Mouse (Mus musculus): ENCODE measurements around the gene Adcy1.

Adcy1 gene

DNA sequence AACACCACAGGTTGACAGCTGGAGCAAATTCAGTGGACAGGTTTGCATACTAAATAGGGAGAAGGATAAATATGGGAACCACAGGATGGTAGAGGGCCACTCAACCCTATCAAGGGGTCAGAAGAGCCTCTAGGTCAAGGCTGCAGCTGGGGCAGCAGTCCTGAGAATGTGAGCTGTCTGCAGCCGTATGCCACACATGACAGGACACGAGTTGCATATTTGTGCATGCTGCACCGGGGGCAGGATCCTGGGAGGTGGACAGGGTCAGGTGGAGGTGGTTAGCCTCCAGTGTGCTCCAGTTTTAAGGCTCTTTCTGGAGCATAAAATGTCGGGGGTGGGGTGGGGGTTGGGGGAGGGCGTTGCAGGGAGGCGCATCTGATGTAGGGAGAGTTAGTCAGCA, 8.3 kb downstream of the Adcy1 start:
- no peak for DNase-seq

DNA sequence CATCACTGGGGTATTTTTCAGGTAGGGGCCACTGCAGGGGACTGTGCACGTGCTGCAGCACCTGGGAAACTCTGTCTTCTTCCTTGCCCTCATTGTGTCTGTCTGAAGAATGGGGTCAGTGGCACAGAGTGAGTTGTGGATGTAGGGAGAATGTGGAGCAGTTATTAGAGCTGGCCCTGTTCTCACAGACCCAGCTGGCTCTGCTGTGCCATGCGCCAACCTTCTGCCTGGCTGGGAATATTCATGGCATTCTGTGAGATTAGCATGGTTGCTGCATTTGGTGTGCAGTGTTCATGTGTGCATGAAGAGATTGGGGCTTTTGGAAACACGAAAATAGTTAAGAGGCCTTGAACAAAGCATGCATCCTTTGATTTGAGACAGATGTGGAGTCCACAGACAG, 10.3 kb downstream of the Adcy1 start:
- DNase-seq = no peak

- DNase-seq = no peak
Measured at GRCm38 (mm10) chr11:7076510-7076909, 13.2 kb downstream of the Adcy1 start.

DNA sequence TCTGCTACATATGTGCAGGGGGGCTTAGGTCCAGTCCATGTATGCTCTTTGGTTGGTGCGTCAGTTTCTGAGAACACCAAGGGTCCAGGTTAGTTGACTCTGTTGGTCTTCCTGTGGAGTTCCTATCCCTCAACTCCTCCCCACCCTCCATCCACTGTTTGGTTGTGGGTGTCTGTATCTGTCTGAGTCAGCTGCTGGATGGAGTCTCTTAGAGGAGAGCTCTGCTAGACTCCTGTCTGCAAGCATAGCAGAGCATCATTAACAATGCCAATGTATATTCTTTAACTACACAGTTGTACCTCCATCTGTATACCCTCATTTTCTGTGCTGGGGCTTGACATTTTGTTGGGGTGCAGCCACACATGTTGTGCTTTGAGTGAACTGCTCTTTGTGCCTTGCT, 18.6 kb downstream of the Adcy1 start:
- DNase-seq = no peak

DNA sequence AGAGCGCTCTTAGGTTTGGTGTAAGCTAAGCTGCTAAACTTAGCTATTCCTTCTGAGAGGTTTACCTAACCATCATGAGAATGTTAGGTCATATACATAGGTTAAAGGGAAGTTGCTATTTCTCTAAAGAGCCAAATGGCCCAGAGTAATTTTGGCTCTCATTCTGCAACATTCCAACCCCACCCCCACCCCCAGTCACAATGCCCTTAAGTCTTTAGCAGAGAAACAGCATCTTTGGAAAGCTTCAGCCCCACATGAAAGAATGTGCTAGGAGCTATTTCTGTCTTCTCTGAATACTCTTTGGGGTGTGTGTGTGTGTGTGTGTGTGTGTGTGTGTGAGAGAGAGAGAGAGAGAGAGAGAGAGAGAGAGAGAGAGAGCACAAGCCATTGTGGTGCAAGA, 20.6 kb downstream of the Adcy1 start:
- no peak for DNase-seq

DNA sequence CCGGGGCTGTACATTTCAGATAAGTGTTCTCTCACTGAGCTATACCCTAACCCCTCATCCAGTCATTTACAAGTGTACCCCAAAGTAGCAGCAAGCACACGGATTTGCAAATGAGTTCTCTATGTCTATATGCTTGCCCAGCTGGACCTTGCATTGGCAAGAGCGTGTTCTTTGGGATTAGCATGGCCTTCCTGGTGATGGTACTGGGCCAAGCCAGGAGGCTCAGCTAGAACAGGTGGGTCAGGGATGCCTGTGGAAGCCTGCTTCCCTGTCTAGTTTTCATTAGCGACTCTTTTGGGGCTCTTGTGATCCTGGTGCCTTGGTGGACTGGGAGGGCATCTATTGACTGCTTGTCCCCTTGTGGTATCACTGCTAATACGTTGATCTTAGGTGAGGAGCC, 21.9 kb downstream of the Adcy1 start:
- no peak for DNase-seq

DNA sequence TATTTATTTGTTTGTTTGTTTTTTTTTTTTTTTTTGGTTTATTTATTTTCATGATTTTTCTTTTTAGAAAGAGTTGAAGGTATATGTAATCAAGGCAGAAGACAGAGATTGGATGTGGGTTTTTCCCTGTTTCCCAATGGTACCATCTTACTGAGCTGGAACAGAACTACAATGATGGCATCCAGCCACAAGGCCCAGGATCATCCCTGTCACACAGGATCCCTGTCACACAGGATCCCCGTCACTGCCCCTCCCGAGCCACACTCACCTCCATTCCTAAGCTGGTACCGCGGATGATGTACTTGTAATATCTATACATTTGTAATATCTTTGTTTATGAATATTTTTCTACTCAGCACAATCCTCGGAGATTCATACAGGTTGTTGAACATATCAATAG, 27.8 kb downstream of the Adcy1 start:
- DNase-seq = no peak

DNA sequence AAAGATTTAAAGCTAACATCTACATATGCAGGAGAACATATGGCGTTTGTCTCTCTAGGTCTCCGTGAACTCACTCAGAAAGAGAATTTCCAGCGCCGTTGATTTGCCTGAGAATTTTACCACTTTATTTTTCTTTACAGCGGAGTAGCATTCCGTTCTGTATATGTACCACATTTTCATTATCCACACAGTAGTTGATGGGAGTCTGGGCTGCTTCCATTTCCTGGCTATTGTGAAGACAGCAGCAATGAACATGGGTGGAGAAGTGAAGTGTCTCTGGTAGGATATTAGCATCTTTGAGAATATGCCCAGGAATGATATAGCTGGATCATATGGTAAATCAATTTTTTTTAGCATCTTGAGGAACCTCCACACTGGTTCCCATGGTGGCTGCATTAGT, 31.6 kb downstream of the Adcy1 start:
- no peak for DNase-seq

GRCm38 (mm10) chr11:7101674-7102073, 38.4 kb downstream of the Adcy1 start:
- DNase-seq = no peak

DNA sequence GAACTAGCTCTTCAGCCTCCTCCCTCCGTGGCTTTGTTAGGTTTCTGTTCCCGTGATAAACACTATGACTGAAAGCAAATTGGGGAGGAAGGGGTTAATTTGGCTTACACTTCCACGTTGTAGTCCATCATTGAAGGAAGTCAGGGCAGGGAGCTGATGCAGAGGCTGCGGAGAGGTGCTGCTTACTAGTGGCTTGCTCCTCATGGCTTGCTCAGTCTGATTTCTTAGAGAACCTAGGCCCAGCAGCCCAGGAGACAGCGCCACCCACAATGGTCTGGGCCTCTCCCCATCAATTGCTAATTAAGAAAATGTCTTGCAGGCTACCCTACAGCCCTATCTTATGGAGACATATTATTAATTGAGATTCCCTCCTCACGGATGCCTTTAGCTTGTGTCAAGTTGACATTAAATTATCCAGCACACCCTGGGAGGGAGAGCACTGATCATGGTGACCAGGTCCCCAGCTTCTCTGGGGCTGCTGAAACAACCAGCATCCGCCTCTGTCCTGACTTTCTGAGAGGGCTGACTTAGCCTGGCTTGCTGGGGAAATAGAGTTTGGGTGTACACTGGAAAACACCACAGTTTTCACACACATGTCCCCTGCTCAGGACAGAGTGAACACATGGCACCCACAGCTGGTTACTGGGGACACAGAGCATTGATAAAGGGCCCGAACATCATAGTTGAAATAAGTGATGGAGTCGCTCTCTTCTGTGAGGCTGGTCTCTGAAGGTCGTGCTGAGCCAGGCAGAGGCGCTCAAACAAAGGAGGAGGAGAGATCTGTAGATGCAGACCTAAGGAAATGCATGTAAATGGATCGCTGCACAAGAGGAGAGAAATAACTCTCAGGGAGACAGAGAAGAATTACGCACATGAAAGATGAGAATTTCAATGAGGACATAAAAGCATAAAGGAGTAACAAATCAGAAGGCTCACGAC, 39.2 kb downstream of the Adcy1 start:
- no peak for DNase-seq

- DNase-seq = no peak
Measured at GRCm38 (mm10) chr11:7105337-7105736, 42.0 kb downstream of the Adcy1 start.

GRCm38 (mm10) chr11:7109131-7109530, 45.8 kb downstream of the Adcy1 start:
- DNase-seq = no peak

GRCm38 (mm10) chr11:7113046-7113445, 49.8 kb downstream of the Adcy1 start:
- DNase-seq = no peak

DNA sequence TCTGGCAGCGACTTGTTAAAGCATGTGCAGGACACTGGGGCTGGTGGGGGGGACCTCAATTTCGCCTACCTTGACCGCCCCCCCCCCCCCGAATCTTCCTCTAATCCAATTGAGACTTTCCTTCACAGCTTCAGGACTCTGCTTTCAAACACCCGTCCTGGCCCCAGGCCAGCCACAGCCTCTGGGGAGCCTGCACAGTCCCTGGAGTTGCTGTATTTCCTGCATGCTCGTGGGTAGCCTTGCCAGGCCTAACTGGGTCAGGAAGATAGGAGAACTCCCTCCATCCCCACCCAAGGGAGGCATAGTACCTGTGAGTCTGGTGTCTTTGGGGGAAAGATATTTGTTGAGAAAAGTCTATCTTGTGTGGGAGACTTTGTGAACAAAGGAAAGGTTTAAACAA, 50.4 kb downstream of the Adcy1 start:
- no peak for DNase-seq

DNA sequence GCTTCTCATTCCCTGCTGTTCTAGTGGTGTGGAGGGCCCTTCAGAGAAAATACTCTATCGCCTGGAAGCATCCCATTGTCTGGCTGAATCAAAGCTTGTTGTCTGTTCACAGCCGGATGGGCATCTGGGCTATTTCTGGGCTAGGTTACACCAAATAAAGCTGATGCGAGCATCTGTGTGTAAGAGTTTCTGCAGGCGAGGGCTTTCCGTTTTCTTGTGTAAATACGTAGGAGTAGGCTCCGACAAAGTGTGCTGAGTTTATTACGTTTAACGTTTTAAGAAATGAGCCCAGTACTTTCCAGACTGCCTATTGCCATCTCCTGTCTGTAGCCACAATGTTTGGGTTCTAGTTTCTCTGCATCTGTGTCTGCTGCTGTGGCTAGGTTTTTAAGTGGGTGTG, 51.0 kb downstream of the Adcy1 start:
- DNase-seq = no peak

- no peak for DNase-seq
Measured at GRCm38 (mm10) chr11:7116647-7117046, 53.4 kb downstream of the Adcy1 start.

GRCm38 (mm10) chr11:7129319-7130051, 66.2 kb downstream of the Adcy1 start:
- no peak for DNase-seq

- DNase-seq = no peak
Measured at GRCm38 (mm10) chr11:7132736-7133387, 69.6 kb downstream of the Adcy1 start.

DNA sequence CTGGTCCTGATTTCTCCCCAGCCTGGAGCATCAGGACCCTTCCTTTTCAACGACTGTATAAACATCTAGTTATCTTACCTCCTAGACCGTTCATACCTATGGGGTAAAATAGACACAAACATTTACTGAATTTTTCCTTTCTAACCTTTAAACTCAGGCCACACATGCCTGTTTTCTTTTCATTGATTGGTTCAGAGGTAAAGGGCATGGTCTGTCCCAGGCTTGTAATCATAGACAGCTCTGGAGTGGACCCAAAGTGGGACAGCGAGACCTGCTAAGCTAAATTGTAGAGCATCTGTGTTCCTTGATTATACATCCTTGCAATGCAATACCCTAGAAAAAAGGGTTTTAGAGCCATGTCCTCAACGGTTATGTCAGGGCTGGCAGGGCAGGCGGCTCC, 70.4 kb downstream of the Adcy1 start:
- no peak for DNase-seq

DNA sequence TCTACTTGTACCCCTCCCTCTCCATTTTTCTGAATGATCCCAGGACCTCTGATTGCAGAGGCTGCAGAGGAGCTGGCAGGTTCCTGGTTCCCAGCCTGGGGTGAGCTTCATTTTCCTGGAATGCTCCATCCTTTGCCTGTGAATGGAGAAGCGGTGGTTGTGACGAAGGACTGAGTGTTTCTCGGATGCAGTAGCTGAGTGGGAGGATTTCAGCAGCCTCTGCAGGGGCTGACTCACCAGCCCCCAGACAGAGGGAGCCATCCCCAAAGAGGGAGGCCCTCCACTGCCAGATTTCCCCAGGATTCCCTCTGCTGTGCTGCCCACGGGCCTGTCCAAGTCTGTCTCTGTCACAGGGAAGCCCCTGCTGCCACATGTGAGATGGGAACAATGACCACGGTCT, 71.0 kb downstream of the Adcy1 start:
- no peak for DNase-seq

DNA sequence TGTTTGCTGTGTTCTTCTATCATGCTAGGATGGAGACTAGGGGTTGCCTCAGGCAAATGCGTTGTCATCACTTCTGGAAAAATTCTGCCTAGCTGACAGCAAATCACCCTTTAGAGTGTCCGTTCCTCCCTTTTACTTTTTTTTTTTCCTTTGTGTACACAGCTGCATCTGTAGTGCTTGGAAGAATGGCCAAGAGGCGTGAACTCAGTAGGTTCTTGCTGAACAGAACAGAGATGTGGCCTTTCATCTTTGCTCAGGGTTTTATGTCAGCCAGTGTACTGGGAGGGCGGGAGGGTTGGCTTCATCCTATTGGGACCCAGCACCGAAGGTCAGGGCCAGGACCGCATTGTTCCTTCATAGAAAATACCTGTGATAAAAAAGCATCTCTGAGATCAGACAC, 72.0 kb downstream of the Adcy1 start:
- no peak for DNase-seq

GRCm38 (mm10) chr11:7135763-7136162, 72.5 kb downstream of the Adcy1 start:
- no peak for DNase-seq

DNA sequence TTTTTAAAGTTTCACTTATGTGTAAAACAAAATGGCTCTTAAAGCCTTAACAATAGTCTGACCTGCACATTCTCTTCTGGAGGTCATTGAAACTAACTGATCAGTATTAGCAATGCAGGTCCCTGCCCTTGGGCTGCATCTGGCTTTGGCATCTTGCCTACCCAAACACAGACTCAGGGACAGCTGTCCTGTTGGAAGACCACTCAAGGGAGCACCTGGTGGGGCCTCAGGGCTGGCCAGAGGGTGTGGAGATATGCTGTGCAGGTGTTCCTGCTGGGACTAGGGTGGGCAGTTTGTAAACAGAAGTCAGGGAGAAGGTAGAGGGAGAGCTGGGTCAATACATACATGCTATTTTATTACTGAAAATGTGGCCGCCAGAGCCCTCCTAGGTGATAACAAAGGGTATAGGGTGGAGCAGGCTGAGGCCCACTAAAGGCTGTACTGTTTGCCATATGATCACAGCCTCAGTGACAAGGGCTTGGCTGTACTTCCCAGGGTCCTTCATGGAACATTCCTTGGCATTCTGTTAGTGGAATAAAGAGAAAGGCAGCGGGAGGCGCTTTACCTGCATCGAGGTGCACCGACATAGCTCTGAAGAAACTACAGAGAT, 73.1 kb downstream of the Adcy1 start:
- DNase-seq = no peak
